Mouse (Mus musculus): ENCODE results near the gene Mmp7.

Mmp7 gene

DNA sequence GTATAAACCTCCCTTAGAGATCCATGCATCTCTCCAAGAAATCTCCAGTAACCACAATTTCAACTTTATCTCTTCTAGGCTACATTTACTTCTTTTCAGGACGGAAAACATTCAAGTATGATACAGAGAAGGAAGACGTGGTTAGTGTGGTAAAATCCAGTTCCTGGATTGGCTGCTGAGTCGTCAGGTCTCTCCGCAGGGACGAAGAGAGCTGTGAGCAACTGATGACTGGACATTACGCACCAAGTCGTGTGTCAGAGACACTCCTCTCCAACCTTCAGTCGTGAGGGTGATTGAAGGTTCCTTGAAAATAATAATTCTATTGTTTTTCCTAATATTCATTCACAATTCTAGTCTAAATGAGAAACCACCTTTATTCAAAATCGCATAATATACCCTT is 18.9 kb upstream of the Mmp7 start:
- no peaks in the 10 kb centered on the region for H3K36me3 ChIP-seq (ENCODE audit: insufficient read depth, low read length)
- TF ChIP-seq CTCF (conservative IDR thresholded peaks at IDR 0.05; ENCODE audit: low read length) (no peak), POU5F1 (IDR thresholded peaks at IDR 0.05; ENCODE audit: borderline replicate concordance, low read length) (no peak), NANOG (IDR thresholded peaks at IDR 0.05; ENCODE audit: borderline replicate concordance, low read length) (no peak)
- H3K9me3 ChIP-seq (ENCODE audit: low read length) = no peaks in the 10 kb centered on the region
- no peak overlapping the region for H3K4me3 ChIP-seq (replicated peaks; ENCODE audit: low read length)
- no peaks in the 10 kb centered on the region for H3K4me1 ChIP-seq (replicated peaks; ENCODE audit: low read depth, low read length)
- no peaks in the 10 kb centered on the region for H3K27me3 ChIP-seq (ENCODE audit: insufficient read depth, low read length)

DNA sequence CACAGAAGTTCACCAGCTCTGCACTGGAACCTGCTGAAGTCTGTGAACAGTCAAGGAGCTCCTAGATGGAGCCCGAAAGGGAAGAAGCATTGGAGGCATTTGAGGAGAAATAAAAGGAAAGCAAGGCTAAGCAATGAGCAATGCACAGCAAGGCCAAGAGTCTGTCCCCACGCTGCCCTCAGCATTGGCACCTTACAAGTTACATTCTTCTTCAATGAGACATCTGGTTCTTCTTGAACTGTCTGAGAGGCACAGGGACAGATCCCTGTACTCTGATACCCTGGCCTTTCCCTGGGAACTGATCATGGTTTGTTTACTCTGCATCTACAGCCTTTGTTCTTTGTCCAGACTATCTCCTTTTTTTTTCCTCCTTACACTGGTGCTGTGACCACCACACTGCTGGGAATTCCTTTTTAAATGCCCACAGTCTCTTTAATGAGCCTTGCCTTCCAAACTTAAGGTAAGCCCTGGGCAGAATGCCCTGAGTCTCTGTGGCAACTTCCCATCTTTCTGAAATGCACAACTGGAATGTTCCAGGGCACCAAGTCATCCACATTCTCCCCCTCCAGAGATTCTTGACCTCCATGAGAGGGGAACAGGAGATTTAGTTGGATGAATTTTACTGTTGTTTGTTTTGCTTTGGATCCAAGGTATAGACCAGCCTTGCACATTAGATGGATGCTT is 13.6 kb upstream of the Mmp7 start:
- Histone ChIP-seq H3K9me3 (ENCODE audit: low read length) (peaks cover 18% of the 10 kb centered on the region), H3K4me1 (replicated peaks; ENCODE audit: low read depth, low read length) (no peaks in the 10 kb centered on the region), H3K36me3 (ENCODE audit: insufficient read depth, low read length) (no peaks in the 10 kb centered on the region), H3K4me3 (replicated peaks; ENCODE audit: low read length) (no peak overlapping the region), H3K27me3 (ENCODE audit: insufficient read depth, low read length) (no peaks in the 10 kb centered on the region)
- no peak for TF ChIP-seq POU5F1 (IDR thresholded peaks at IDR 0.05; ENCODE audit: borderline replicate concordance, low read length)
- no peak for TF ChIP-seq CTCF (conservative IDR thresholded peaks at IDR 0.05; ENCODE audit: low read length)
- no peak for TF ChIP-seq NANOG (IDR thresholded peaks at IDR 0.05; ENCODE audit: borderline replicate concordance, low read length)

DNA sequence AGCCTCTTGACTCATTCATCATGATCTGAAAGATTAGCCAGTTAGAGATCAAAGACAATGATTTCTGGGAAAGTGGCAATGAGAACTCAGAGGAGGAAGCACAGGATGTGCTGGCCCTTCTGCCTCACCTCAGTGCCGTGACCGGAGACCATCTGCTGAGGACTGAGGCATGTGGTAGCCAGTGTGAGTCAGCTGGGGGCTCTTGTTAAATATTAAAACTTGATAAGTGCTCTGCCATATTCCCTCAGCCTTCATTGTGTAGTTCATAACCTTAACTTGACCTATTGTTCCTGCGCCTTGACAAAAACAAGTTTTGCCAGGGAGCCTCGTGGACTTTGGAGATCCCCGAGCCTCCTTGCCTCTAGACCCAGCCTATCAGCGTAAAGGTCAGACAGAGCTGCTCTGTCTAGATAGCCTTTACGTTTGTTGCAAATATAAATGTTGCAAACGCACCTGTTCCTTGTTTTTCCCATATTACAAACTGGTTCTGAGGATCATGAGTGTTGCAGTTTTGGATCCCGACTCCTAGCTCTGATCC is 9.7 kb upstream of the Mmp7 start:
- Histone ChIP-seq H3K4me3 (replicated peaks; ENCODE audit: low read length) (no peak overlapping the region), H3K4me1 (replicated peaks; ENCODE audit: low read depth, low read length) (no peaks in the 10 kb centered on the region), H3K9me3 (ENCODE audit: low read length) (peaks cover 18% of the 10 kb centered on the region), H3K36me3 (ENCODE audit: insufficient read depth, low read length) (no peaks in the 10 kb centered on the region), H3K27me3 (ENCODE audit: insufficient read depth, low read length) (no peaks in the 10 kb centered on the region)
- TF ChIP-seq POU5F1 (IDR thresholded peaks at IDR 0.05; ENCODE audit: borderline replicate concordance, low read length) (no peak), NANOG (IDR thresholded peaks at IDR 0.05; ENCODE audit: borderline replicate concordance, low read length) (no peak), CTCF (conservative IDR thresholded peaks at IDR 0.05; ENCODE audit: low read length) (no peak)

DNA sequence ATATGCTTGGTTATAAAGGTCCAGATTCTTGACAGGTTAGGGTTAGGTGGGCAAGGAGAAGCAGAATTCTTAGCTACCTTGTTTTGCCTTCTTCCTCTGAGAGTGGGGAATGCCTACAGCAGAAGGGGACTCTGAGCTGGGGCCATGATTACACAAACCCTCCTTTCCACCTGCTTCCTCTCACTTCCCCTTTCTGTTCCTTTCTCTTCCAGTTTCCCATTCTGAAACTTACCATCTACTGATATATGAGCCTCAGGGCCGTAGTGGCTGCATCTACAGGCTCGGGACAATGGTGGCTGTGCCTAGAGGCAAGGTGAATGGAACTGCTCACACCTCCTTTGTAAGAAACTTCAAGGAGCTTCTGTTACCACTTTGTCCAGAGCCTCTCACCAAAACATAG is 5.9 kb upstream of the Mmp7 start:
- H3K9me3 ChIP-seq (ENCODE audit: low read length) = no peaks in the 10 kb centered on the region
- no peak overlapping the region for H3K4me3 ChIP-seq (replicated peaks; ENCODE audit: low read length)
- TF ChIP-seq NANOG (IDR thresholded peaks at IDR 0.05; ENCODE audit: borderline replicate concordance, low read length) (no peak), POU5F1 (IDR thresholded peaks at IDR 0.05; ENCODE audit: borderline replicate concordance, low read length) (no peak)
- no peaks in the 10 kb centered on the region for H3K36me3 ChIP-seq (ENCODE audit: insufficient read depth, low read length)
- H3K27me3 ChIP-seq (ENCODE audit: insufficient read depth, low read length) = no peaks in the 10 kb centered on the region
- H3K4me1 ChIP-seq (replicated peaks; ENCODE audit: low read depth, low read length) = no peaks in the 10 kb centered on the region

DNA sequence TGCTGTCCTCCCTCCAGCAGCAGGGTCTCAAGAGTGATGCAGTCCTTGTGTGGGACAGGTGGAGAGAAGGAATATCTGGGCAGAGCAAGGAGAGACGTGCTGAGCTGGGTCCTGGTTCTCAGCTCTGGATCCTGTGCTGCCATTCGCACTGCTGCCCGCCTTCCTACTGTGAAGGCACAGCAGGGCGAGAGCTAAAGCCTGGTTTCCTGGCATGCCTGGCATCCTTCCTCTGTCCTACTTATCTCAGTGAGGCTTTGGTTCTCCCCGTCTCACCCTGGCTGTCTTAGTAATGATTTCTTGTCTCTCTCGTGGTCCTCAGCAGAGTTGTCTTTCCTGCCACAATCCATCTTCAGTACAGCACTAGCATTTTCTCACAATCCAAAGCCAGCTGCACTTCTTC is 2.1 kb upstream of the Mmp7 start:
- Histone ChIP-seq H3K4me3 (replicated peaks; ENCODE audit: low read length) (no peak overlapping the region), H3K9me3 (ENCODE audit: low read length) (no peaks in the 10 kb centered on the region)
- TF ChIP-seq NANOG (IDR thresholded peaks at IDR 0.05; ENCODE audit: borderline replicate concordance, low read length) (no peak), CTCF (conservative IDR thresholded peaks at IDR 0.05; ENCODE audit: low read length) (no peak), POU5F1 (IDR thresholded peaks at IDR 0.05; ENCODE audit: borderline replicate concordance, low read length) (no peak)

DNA sequence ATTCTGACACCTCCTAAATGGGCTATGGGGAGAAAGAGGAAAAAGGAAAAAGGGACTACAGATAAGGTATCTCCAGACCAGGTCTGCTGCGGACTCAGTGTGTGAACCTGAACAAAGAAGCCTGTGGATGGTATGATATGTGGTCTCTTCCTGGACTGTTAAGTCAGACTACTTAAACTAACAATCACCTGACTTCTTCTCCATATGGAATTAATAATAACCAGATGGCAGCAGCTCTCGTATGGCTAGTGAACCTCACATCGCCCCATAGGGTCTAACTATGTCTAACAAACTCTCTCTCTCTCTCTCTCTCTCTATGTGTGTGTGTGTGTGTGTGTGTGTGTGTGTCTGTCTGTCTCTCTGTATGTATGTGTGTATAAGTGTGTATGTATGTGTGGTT is 2.1 kb downstream of the Mmp7 start:
- Histone ChIP-seq H3K4me3 (replicated peaks; ENCODE audit: low read length) (no peak overlapping the region), H3K27me3 (ENCODE audit: insufficient read depth, low read length) (no peaks in the 10 kb centered on the region), H3K36me3 (ENCODE audit: insufficient read depth, low read length) (no peaks in the 10 kb centered on the region), H3K9me3 (ENCODE audit: low read length) (no peaks in the 10 kb centered on the region), H3K4me1 (replicated peaks; ENCODE audit: low read depth, low read length) (no peaks in the 10 kb centered on the region)
- TF ChIP-seq POU5F1 (IDR thresholded peaks at IDR 0.05; ENCODE audit: borderline replicate concordance, low read length) = no peak

More for the DNA sequence above, 2.1 kb upstream of the Mmp7 start:
- no peaks in the 10 kb centered on the region for H3K36me3 ChIP-seq (ENCODE audit: insufficient read depth, low read length)
- no peaks in the 10 kb centered on the region for H3K27me3 ChIP-seq (ENCODE audit: insufficient read depth, low read length)
- no peaks in the 10 kb centered on the region for H3K4me1 ChIP-seq (replicated peaks; ENCODE audit: low read depth, low read length)

DNA sequence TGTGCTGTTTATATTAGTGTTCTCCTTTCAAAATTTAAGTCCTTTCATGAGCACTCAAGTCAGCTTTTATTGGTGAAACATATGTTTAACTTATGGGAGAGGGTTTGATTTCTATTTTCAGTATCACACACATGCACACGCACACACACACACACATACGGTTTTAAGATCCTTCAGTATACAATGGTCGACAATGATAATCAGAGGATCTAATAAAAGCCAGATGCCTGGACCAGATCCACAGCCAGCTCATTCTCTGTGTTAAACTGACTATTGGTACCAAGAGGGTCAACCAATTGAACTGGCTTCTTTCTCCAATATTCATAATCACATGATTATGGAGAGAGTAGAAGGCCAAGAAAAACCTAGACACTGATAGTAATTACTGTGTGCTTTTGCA is 3.8 kb downstream of the Mmp7 start:
- Histone ChIP-seq H3K27me3 (ENCODE audit: insufficient read depth, low read length) (no peaks in the 10 kb centered on the region), H3K36me3 (ENCODE audit: insufficient read depth, low read length) (no peaks in the 10 kb centered on the region), H3K4me1 (replicated peaks; ENCODE audit: low read depth, low read length) (no peaks in the 10 kb centered on the region), H3K4me3 (replicated peaks; ENCODE audit: low read length) (no peak overlapping the region), H3K9me3 (ENCODE audit: low read length) (no peaks in the 10 kb centered on the region)
- TF ChIP-seq POU5F1 (IDR thresholded peaks at IDR 0.05; ENCODE audit: borderline replicate concordance, low read length) (no peak), CTCF (conservative IDR thresholded peaks at IDR 0.05; ENCODE audit: low read length) (no peak), NANOG (IDR thresholded peaks at IDR 0.05; ENCODE audit: borderline replicate concordance, low read length) (no peak)

DNA sequence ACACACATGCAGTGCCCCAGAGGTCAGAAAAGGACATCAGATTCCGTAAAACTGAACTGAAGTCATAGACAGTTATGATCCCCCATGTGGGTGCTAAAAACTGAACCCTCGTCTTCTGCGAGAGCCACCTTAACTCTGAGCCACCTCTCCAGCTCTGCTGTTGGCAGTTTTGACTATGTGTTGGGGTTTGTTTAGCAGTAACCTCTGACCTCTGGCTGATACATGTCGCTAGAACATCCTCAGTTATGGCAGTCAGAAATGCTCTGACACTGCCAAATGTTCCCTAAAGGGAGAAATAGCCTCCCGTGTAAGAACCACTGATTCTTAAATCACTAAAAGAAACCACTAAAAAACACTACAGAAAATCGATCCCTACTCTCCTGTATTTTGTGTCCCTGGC is 16.8 kb downstream of the Mmp7 start:
- Histone ChIP-seq H3K4me3 (replicated peaks; ENCODE audit: low read length) (no peak overlapping the region), H3K4me1 (replicated peaks; ENCODE audit: low read depth, low read length) (peaks cover 16% of the 10 kb centered on the region), H3K27me3 (ENCODE audit: insufficient read depth, low read length) (no peaks in the 10 kb centered on the region), H3K9me3 (ENCODE audit: low read length) (peaks cover 25% of the 10 kb centered on the region), H3K36me3 (ENCODE audit: insufficient read depth, low read length) (no peaks in the 10 kb centered on the region)
- TF ChIP-seq NANOG (IDR thresholded peaks at IDR 0.05; ENCODE audit: borderline replicate concordance, low read length) = no peak
- no peak for TF ChIP-seq CTCF (conservative IDR thresholded peaks at IDR 0.05; ENCODE audit: low read length)
- no peak for TF ChIP-seq POU5F1 (IDR thresholded peaks at IDR 0.05; ENCODE audit: borderline replicate concordance, low read length)

DNA sequence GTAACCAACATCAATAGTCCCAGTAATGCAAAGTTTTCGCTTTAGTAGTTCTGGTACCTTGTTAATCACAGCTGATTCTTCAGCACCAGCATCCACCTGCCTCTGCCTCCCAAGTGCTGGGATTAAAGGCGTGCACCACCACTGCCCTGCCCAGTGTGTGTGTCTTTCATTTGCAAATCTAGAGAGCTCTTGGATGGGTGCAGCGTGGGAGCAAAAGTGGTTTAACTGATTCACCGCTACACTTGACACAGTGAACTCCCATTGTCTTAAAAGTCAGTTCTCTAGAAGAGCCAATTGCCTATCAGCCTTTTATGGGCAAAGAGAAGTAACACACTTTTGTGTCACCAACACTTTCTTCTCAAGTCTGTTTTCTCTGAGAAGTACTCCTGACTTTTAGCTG is 19.3 kb downstream of the Mmp7 start:
- Histone ChIP-seq H3K4me3 (replicated peaks; ENCODE audit: low read length) (no peak overlapping the region), H3K4me1 (replicated peaks; ENCODE audit: low read depth, low read length) (peaks cover 16% of the 10 kb centered on the region), H3K9me3 (ENCODE audit: low read length) (peaks cover 8% of the 10 kb centered on the region), H3K27me3 (ENCODE audit: insufficient read depth, low read length) (no peaks in the 10 kb centered on the region), H3K36me3 (ENCODE audit: insufficient read depth, low read length) (no peaks in the 10 kb centered on the region)
- TF ChIP-seq NANOG (IDR thresholded peaks at IDR 0.05; ENCODE audit: borderline replicate concordance, low read length) (no peak), POU5F1 (IDR thresholded peaks at IDR 0.05; ENCODE audit: borderline replicate concordance, low read length) (no peak), CTCF (conservative IDR thresholded peaks at IDR 0.05; ENCODE audit: low read length) (no peak)
